Mouse (Mus musculus): ENCODE measurements at regions not wholly inside any gene's neighbourhood (a gene's known extent, or its start where the extent isn't known, plus 50 kb on each side); places are given as distances from the start of the nearest gene placed in this dataset.

GRCm38 (mm10) chr1:75873911-75874310 lies 327.8 kb downstream of the Slc4a3 start:
- no peaks in the 10 kb centered on the region for H3K27me3 ChIP-seq (ENCODE audit: control insufficient read depth, insufficient read depth, low read length, poor library complexity, severe bottlenecking)
- no peak overlapping the region for H3K4me3 ChIP-seq (ENCODE audit: low read depth, low read length)
- H3K9ac ChIP-seq (ENCODE audit: low read depth, poor library complexity, severe bottlenecking) = no peak overlapping the region
- H3K4me1 ChIP-seq (ENCODE audit: control insufficient read depth, insufficient read depth, low read length) = no peaks in the 10 kb centered on the region
- H3K27ac ChIP-seq (ENCODE audit: insufficient read depth, low read length) = no peak overlapping the region
- TF ChIP-seq EP300 (IDR thresholded peaks at IDR 0.05; ENCODE audit: insufficient read depth, low read depth, low read length) (no peak), POLR2A (IDR thresholded peaks at IDR 0.05; ENCODE audit: insufficient read depth, low read length) (no peak), CTCF (IDR thresholded peaks at IDR 0.05; ENCODE audit: low read depth, low read length) (no peak)
- H3K36me3 ChIP-seq (ENCODE audit: control insufficient read depth, insufficient read depth, low read length, poor library complexity, severe bottlenecking) = no peaks in the 10 kb centered on the region
- H3K9me3 ChIP-seq (replicated peaks; ENCODE audit: control insufficient read depth, insufficient read depth, low read length, poor library complexity, severe bottlenecking) = no peaks in the 10 kb centered on the region

DNA sequence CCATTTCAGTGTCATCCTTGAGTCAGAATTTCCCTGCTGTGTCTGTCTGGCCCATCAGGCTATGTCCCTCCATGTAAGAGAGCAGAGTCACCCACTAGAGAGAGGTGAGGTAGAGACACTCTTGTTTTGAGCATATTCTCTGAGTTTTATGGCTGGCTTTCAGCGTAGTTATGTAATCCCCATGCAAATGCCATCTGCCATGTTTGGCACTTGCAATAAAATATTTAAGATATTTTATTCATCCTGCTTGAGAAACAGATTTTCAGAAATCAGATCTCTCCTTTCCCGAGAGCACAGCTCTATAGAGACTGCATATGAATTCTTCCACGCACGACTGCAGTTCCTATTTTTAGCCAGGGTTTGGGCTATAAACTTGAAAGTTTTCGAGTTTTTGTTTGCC lies 331.1 kb downstream of the Slc4a3 start:
- Histone ChIP-seq H3K9ac (ENCODE audit: low read depth, poor library complexity, severe bottlenecking) (no peak overlapping the region), H3K27me3 (ENCODE audit: control insufficient read depth, insufficient read depth, low read length, poor library complexity, severe bottlenecking) (no peaks in the 10 kb centered on the region), H3K9me3 (replicated peaks; ENCODE audit: control insufficient read depth, insufficient read depth, low read length, poor library complexity, severe bottlenecking) (no peaks in the 10 kb centered on the region), H3K4me1 (ENCODE audit: control insufficient read depth, insufficient read depth, low read length) (no peaks in the 10 kb centered on the region), H3K27ac (ENCODE audit: insufficient read depth, low read length) (no peak overlapping the region), H3K4me3 (ENCODE audit: low read depth, low read length) (no peak overlapping the region), H3K36me3 (ENCODE audit: control insufficient read depth, insufficient read depth, low read length, poor library complexity, severe bottlenecking) (no peaks in the 10 kb centered on the region)
- TF ChIP-seq POLR2A (IDR thresholded peaks at IDR 0.05; ENCODE audit: insufficient read depth, low read length) (no peak), CTCF (IDR thresholded peaks at IDR 0.05; ENCODE audit: low read depth, low read length) (no peak), EP300 (IDR thresholded peaks at IDR 0.05; ENCODE audit: insufficient read depth, low read depth, low read length) (no peak)

DNA sequence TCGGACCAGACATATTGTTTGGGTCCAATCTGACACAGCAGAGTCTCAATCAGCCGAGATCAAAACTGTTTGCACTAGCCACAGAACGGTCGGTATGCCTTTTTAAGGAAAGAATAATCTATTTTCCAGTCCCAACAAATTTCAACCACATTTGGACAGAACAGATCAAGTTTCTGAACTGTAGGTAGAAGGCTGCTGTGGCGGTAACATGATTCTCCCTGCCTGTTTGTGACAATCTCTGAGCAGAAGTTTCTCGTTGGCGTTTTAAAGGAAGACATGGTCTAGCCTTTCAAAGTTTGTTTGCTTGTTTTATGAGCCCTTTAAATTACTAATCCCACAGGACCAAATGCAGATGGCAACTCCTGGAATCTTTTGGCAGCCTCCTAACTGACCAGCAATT lies 339.6 kb downstream of the Slc4a3 start:
- TF ChIP-seq EP300 (IDR thresholded peaks at IDR 0.05; ENCODE audit: insufficient read depth, low read depth, low read length) (no peak), POLR2A (IDR thresholded peaks at IDR 0.05; ENCODE audit: insufficient read depth, low read length) (no peak), CTCF (IDR thresholded peaks at IDR 0.05; ENCODE audit: low read depth, low read length) (no peak)
- Histone ChIP-seq H3K4me3 (ENCODE audit: low read depth, low read length) (no peak overlapping the region), H3K4me1 (ENCODE audit: control insufficient read depth, insufficient read depth, low read length) (peaks cover 2% of the 10 kb centered on the region)

GRCm38 (mm10) chr1:75888499-75889208 lies 342.6 kb downstream of the Slc4a3 start:
- Histone ChIP-seq H3K4me3 (ENCODE audit: low read depth, low read length) (no peak overlapping the region), H3K9ac (ENCODE audit: low read depth, poor library complexity, severe bottlenecking) (no peak overlapping the region), H3K27me3 (ENCODE audit: control insufficient read depth, insufficient read depth, low read length, poor library complexity, severe bottlenecking) (no peaks in the 10 kb centered on the region), H3K9me3 (replicated peaks; ENCODE audit: control insufficient read depth, insufficient read depth, low read length, poor library complexity, severe bottlenecking) (no peaks in the 10 kb centered on the region; the same call in 1 of the 2 replicates), H3K36me3 (ENCODE audit: control insufficient read depth, insufficient read depth, low read length, poor library complexity, severe bottlenecking) (no peaks in the 10 kb centered on the region), H3K27ac (ENCODE audit: insufficient read depth, low read length) (peak overlapping the region; percentile 89), H3K4me1 (ENCODE audit: control insufficient read depth, insufficient read depth, low read length) (peaks cover 2% of the 10 kb centered on the region)
- no peak for TF ChIP-seq CTCF (IDR thresholded peaks at IDR 0.05; ENCODE audit: low read depth, low read length)
- TF ChIP-seq EP300 (IDR thresholded peaks at IDR 0.05; ENCODE audit: insufficient read depth, low read depth, low read length) = no peak
- no peak for TF ChIP-seq POLR2A (IDR thresholded peaks at IDR 0.05; ENCODE audit: insufficient read depth, low read length)

More for the DNA sequence above, 339.6 kb downstream of the Slc4a3 start:
- Histone ChIP-seq H3K9me3 (replicated peaks; ENCODE audit: control insufficient read depth, insufficient read depth, low read length, poor library complexity, severe bottlenecking) (no peaks in the 10 kb centered on the region), H3K27me3 (ENCODE audit: control insufficient read depth, insufficient read depth, low read length, poor library complexity, severe bottlenecking) (no peaks in the 10 kb centered on the region), H3K36me3 (ENCODE audit: control insufficient read depth, insufficient read depth, low read length, poor library complexity, severe bottlenecking) (no peaks in the 10 kb centered on the region), H3K9ac (ENCODE audit: low read depth, poor library complexity, severe bottlenecking) (no peak overlapping the region), H3K27ac (ENCODE audit: insufficient read depth, low read length) (no peak overlapping the region)

GRCm38 (mm10) chr1:75889847-75890591 lies 344.0 kb downstream of the Slc4a3 start:
- no peaks in the 10 kb centered on the region for H3K36me3 ChIP-seq (ENCODE audit: control insufficient read depth, insufficient read depth, low read length, poor library complexity, severe bottlenecking)
- H3K27ac ChIP-seq (ENCODE audit: insufficient read depth, low read length) = no peak overlapping the region
- no peak overlapping the region for H3K4me3 ChIP-seq (ENCODE audit: low read depth, low read length)
- H3K9me3 ChIP-seq (replicated peaks; ENCODE audit: control insufficient read depth, insufficient read depth, low read length, poor library complexity, severe bottlenecking) = peaks cover 4% of the 10 kb centered on the region; the same call in 1 of the 2 replicates
- no peaks in the 10 kb centered on the region for H3K27me3 ChIP-seq (ENCODE audit: control insufficient read depth, insufficient read depth, low read length, poor library complexity, severe bottlenecking)
- H3K9ac ChIP-seq (ENCODE audit: low read depth, poor library complexity, severe bottlenecking) = no peak overlapping the region
- H3K4me1 ChIP-seq (ENCODE audit: control insufficient read depth, insufficient read depth, low read length) = peaks cover 2% of the 10 kb centered on the region
- no peak for TF ChIP-seq POLR2A (IDR thresholded peaks at IDR 0.05; ENCODE audit: insufficient read depth, low read length)
- TF ChIP-seq CTCF (IDR thresholded peaks at IDR 0.05; ENCODE audit: low read depth, low read length) = no peak
- no peak for TF ChIP-seq EP300 (IDR thresholded peaks at IDR 0.05; ENCODE audit: insufficient read depth, low read depth, low read length)
